Mouse (Mus musculus): ENCODE measurements around the gene Edc3. TPM values are rescaled to one million over a fixed set of nuclear protein-coding genes. Genes with fewer than 3 reads are reported as not detected.
"Not testable (repeated sequence)": the region's sequence is repeated elsewhere in the genome, so short reads cannot be mapped to it uniquely, and the experiment has no call there.

Gene Edc3
- total RNA-seq, 2 experiments from 2014 or later, result 19.1 to 20.2 TPM

- DNase-seq, result no peak
- intact Hi-C loops (cut with DNase I), result no loop called here
These were observed 9.7 kb upstream of the Edc3 start for GRCm38 (mm10) chr9:57698466-57699150.

DNA sequence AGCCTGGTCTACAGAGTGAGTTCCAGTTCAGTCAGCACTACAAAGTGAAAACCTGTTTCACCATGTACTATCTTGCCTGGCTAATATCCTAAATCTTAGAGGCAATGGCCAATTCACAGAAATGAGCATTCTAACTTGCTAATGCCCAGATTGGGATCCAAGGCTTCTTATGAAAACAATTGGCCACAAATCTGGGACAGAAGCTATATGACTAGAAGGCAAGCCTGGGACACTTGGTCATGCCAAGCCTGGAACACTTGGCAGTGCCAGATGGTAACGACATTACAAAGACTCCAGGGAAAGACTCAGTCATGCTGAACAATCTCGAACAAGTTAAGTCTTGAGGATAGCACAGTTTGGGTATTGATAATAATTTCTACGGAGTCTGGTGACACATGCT is 1.8 kb upstream of the Edc3 start:
- intact Hi-C loops (cut with DNase I), result no loop called here
- no peak for DNase-seq

DNA sequence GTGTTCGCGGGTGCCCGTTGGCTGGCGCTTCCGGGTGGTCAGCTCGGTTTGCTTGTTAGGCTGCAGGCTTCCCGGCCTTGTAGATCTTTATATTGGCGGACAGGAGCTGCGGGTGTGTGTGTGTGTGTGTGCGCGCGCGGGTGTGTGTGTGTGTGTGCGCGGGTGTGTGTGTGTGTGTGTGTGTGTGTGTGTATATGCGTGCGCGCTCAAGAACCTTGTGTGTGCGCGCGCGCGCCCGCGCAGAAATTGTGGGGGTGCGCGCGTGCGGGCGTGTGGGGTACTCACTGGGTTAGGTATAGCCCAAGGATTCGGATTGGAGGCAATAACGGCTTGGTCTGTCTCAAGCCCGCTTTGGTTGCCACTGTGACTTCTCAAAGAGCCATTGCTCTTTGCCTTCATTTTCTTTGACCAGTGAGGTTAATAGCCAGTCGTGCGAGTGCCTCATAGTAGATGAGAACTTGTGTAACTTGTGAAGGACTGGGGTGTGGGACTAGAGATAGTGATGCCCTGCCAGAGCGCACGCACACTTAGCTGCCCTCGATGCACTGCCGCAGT is 457 bp downstream of the Edc3 start:
- intact Hi-C loops (cut with DNase I), result no loop called here
- DNase-seq, result peak; percentile 48

GRCm38 (mm10) chr9:57710214-57710613 is 1.9 kb downstream of the Edc3 start:
- intact Hi-C loops (cut with DNase I); DNase-seq: not testable (repeated sequence)

- intact Hi-C loops (cut with DNase I), result no loop called here
- DNase-seq, result no peak
These were observed 3.9 kb downstream of the Edc3 start for GRCm38 (mm10) chr9:57712194-57712593.

- DNase-seq, result peak; percentile 8
- intact Hi-C loops (cut with DNase I), result no loop called here
These were observed 10.1 kb downstream of the Edc3 start for GRCm38 (mm10) chr9:57718408-57718807.

GRCm38 (mm10) chr9:57720736-57721135 is 12.4 kb downstream of the Edc3 start:
- intact Hi-C loops (cut with DNase I), result no loop called here
- no peak for DNase-seq

- no peak for DNase-seq
- intact Hi-C loops (cut with DNase I), result no loop called here
These were observed 14.0 kb downstream of the Edc3 start for GRCm38 (mm10) chr9:57722371-57722770.

DNA sequence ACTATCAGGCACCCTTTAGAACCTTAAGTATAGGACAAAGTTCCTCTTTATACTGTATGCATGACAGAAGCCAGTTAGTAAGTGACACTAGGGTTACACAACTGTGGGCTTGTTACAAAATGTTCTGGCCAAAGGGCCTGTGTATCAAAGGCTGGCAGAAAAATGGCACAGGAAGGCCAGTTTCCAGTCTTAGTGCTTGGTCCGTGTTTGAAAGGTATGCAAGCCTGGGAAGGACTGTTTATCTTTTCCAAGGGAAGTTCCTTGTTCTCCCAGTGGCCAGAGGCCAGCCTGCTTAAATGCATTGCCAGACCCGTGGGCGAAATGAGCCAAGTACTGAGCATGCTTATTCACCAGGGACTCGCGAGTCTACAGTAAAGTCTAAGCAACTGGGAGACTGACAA is 15.0 kb downstream of the Edc3 start:
- intact Hi-C loops (cut with DNase I), result no loop called here
- DNase-seq, result peak; percentile 27

- intact Hi-C loops (cut with DNase I), result no loop called here
- no peak for DNase-seq
These were observed 15.5 kb downstream of the Edc3 start for GRCm38 (mm10) chr9:57723796-57724195.

- no peak for DNase-seq
- intact Hi-C loops (cut with DNase I), result no loop called here
These were observed 16.4 kb downstream of the Edc3 start for GRCm38 (mm10) chr9:57724701-57725100.

DNA sequence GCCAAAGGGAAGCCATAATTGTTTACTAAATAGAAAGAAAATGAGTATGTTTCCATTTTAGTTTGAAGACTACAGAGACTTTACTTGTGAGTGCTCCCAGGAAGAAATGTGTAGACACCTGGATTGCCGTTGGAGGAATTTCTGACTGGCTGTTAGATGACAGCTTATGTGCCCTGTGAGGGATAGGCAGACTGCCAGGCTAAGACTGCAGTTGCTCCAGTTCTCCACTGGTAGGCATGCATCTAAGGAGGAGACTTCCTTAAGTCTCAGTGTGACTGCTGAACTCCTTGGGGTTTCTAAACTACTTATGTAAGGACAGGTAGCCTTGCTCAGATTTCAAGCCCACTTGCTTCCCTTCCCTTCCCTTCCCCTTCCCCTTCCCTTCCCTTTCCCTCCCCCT is 20.0 kb downstream of the Edc3 start:
- intact Hi-C loops (cut with DNase I), result no loop called here
- no peak for DNase-seq

- intact Hi-C loops (cut with DNase I), result no loop called here
- DNase-seq, result no peak
These were observed 25.3 kb downstream of the Edc3 start for GRCm38 (mm10) chr9:57733606-57734005.

DNA sequence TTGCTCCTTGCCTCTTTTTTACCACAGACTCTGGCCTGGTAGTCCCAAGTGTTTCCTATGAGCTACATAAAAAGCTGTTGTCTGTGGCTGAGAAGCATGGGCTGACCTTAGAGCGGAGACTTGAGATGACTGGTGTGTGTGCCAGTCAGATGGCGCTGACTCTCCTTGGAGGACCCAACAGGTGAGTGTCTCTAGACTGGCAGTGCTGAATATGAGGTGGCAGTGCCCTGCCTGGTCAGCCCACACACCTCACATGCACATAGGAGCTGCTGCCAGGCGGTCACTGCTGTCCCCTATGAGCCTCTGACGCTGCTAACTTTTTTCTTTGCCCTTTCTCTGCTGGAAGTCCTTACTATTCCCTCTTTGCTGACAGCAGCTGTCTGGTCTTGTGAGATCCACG is 31.5 kb downstream of the Edc3 start:
- intact Hi-C loops (cut with DNase I), result loop anchor here (10.0 kb wide), 1 partner anchor 205 kb away; the partner anchor contains the start of gene Fam219b
- no peak for DNase-seq

DNA sequence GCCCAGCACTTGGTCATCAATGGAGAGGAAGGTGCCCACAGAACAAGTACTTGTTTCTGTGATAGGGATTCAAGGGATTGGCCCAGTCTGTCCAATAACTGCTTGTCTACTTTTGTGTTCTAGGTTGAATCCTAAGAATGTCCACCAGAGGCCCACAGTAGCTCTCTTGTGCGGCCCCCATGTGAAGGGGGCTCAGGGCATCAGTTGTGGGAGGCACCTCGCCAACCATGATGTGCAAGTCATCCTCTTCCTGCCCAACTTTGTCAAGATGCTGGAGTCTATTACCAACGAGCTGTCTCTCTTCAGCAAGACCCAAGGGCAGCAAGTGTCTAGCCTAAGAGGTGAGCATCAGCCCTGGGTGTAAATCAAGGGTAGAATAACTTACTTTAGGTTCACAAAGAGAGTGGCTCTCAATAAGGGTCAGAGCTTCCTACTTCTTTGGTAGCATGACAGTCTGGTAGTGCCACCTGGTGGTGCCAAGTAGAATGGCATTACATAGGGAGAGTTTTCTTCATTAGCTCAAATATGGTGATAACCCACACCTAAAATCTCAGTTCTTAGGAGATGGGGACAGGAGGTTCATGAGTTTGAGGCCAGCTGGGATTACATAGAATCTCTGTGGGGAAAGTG is 36.2 kb downstream of the Edc3 start:
- DNase-seq, result peak; percentile 29
- intact Hi-C loops (cut with DNase I), result loop anchor here (2.0 to 10.0 kb wide), 2 partner anchors 86 to 210 kb away; partner anchors contain the start of gene Fam219b

DNA sequence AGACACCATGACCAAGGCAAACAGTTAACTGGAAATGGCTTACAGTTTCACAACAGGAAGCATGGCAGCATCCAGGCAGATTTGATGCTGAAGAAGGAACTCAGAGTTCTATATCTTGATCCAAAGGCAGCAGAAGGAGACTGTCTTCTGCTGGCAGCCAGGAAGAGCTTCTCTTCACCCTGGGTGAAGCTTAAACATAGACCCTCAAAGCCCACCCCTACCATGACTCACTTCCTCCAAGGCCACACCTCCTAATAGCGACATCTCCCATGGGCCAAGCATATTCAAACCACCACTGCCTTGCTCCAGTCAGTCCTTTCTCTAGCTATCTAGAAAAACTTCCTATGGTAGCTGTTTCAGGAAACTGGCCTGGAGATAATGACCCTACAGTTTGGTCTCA is 38.7 kb downstream of the Edc3 start:
- DNase-seq, result no peak
- intact Hi-C loops (cut with DNase I), result loop anchor here (10.0 kb wide), 1 partner anchor 212 kb away; the partner anchor contains the start of gene Fam219b

- intact Hi-C loops (cut with DNase I), result loop anchor here (10.0 kb wide), 1 partner anchor 213 kb away; the partner anchor contains the start of gene Fam219b
These were observed 39.8 kb downstream of the Edc3 start for GRCm38 (mm10) chr9:57748137-57748536.

GRCm38 (mm10) chr9:57748831-57749230 is 40.5 kb downstream of the Edc3 start:
- no peak for DNase-seq
- intact Hi-C loops (cut with DNase I), result loop anchor here (10.0 kb wide), 1 partner anchor 214 kb away; the partner anchor contains the start of gene Fam219b

More at GRCm38 (mm10) chr9:57748137-57748536, 39.8 kb downstream of the Edc3 start:
- peak; percentile 59 for DNase-seq

DNA sequence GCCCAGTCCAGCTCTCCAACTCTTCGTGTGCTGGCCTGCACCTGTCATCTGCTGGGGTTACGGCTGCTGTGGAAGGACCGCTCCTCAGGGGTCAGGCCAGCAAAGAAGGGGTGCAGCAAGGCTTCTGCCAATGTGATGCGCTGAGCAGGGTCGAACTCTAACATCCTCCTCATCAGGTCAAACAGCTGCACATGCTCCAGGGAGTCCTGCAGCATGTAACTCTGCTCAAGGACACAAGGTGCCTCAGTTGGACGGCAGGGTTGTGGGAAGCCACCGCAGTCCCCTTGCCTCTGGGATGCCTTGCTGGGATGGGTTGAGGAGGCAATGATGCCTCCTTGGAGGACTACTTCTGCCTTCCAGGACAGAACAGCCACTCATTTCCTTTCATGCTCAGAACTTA is 42.6 kb downstream of the Edc3 start:
- intact Hi-C loops (cut with DNase I), result loop anchor here (10.0 kb wide), 1 partner anchor 174 kb away; no protein-coding TSS in a partner anchor
- DNase-seq, result no peak

GRCm38 (mm10) chr9:57757578-57757977 is 49.2 kb downstream of the Edc3 start:
- intact Hi-C loops (cut with DNase I), result loop anchor here (10.0 kb wide), 1 partner anchor 167 kb away; no protein-coding TSS in a partner anchor
- DNase-seq, result no peak

DNA sequence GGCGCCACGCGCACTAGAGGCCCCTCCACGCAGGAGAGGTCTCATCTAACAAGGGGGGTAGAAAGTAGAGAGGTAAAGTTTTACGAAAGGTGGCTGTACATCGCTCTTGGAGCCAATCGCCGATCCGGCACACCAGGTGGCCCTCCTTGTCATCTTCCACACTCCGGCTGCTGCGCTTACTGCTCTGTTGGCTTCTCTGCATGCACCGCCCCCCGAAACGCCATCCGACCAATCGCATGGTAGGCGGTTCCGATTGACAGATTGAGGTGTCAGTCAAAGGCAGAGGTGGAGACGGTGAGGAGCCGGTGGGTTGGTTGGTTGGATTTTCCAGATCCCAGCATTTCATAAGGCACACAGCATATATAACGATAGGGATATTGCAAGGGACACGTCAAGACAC is 50.2 kb downstream of the Edc3 start:
- DNase-seq, result no peak
- intact Hi-C loops (cut with DNase I), result loop anchor here (10.0 kb wide), 1 partner anchor 166 kb away; no protein-coding TSS in a partner anchor
